Mouse (Mus musculus): ENCODE results near the gene Nlrc3. TPM values are rescaled to one million over a fixed set of nuclear protein-coding genes. Genes with fewer than 3 reads are reported as not detected.
"Not testable (repeated sequence)": the region's sequence is repeated elsewhere in the genome, so short reads cannot be mapped to it uniquely, and the experiment has no call there.

Nlrc3 gene
- polyA plus RNA-seq (2016; fragmentation: Nextera tagmentation; extraction: Ambion mirVana): 0.99 and 1.2 TPM in 2 replicates

- H3K27ac ChIP-seq (replicated peaks): no peak within 1 kb of the TSS
- ATAC-seq (ENCODE audit: low FRiP score, low read depth): 0 out of 2 replicates have a peak, but pooled peaks have one; percentile 30
- H3K4me3 ChIP-seq: no peak within 1 kb of the TSS
- H3K27me3 ChIP-seq: no peaks in the 10 kb centered on the region
- WGBS: 72% methylated on average over 4 of the region's 4 CpGs
- no peak within 1 kb of the TSS for H3K4me2 ChIP-seq (replicated peaks)
- H3K9ac ChIP-seq (replicated peaks): no peak within 1 kb of the TSS
- H3K4me1 ChIP-seq: no peaks in the 10 kb centered on the region
- peaks cover 35% of the 10 kb centered on the region for H3K36me3 ChIP-seq
- no peaks in the 10 kb centered on the region for H3K9me3 ChIP-seq
Observed at GRCm38 (mm10) chr16:3976251-3976671, at the start of gene Nlrc3. TSS of gene Nlrc3 (minus strand) at chr16:3976632.

GRCm38 (mm10) chr16:4022719-4023118 lies 46.3 kb upstream of the Nlrc3 start:
- Histone ChIP-seq H3K9ac (replicated peaks) (no peak overlapping the region), H3K4me3 (no peak overlapping the region), H3K27ac (replicated peaks) (no peak overlapping the region), H3K4me2 (replicated peaks) (no peak overlapping the region), H3K9me3 (no peaks in the 10 kb centered on the region), H3K36me3 (no peaks in the 10 kb centered on the region), H3K27me3 (no peaks in the 10 kb centered on the region), H3K4me1 (no peaks in the 10 kb centered on the region)
- WGBS: 78% methylated on average over 4 of the region's 4 CpGs
- no peak for ATAC-seq (ENCODE audit: low FRiP score, low read depth)

GRCm38 (mm10) chr16:4021241-4021640 lies 44.8 kb upstream of the Nlrc3 start:
- ATAC-seq (ENCODE audit: low FRiP score, low read depth): no peak

GRCm38 (mm10) chr16:4017466-4017865 lies 41.0 kb upstream of the Nlrc3 start:
- H3K9me3 ChIP-seq; ATAC-seq (ENCODE audit: low FRiP score, low read depth); H3K27ac ChIP-seq (replicated peaks); H3K27me3 ChIP-seq; H3K4me3 ChIP-seq; H3K36me3 ChIP-seq; H3K9ac ChIP-seq (replicated peaks); H3K4me1 ChIP-seq; H3K4me2 ChIP-seq (replicated peaks): not testable (repeated sequence)
- WGBS: 86% methylated on average over 6 of the region's 6 CpGs

More at GRCm38 (mm10) chr16:4021241-4021640, 44.8 kb upstream of the Nlrc3 start:
- Histone ChIP-seq H3K36me3 (no peaks in the 10 kb centered on the region), H3K27me3 (no peaks in the 10 kb centered on the region), H3K9ac (replicated peaks) (no peak overlapping the region), H3K4me3 (no peak overlapping the region), H3K4me2 (replicated peaks) (no peak overlapping the region), H3K4me1 (no peaks in the 10 kb centered on the region), H3K27ac (replicated peaks) (no peak overlapping the region), H3K9me3 (no peaks in the 10 kb centered on the region)
- WGBS: 81% methylated on average over 1 of the region's 1 CpGs

GRCm38 (mm10) chr16:4016786-4017185 lies 40.4 kb upstream of the Nlrc3 start:
- not testable (repeated sequence) for H3K27ac ChIP-seq (replicated peaks); H3K4me3 ChIP-seq; H3K9me3 ChIP-seq; ATAC-seq (ENCODE audit: low FRiP score, low read depth); H3K4me1 ChIP-seq; H3K27me3 ChIP-seq; H3K9ac ChIP-seq (replicated peaks); H3K36me3 ChIP-seq; H3K4me2 ChIP-seq (replicated peaks)
- WGBS: 83% methylated on average over 17 of the region's 17 CpGs

GRCm38 (mm10) chr16:4014040-4014668 lies 37.7 kb upstream of the Nlrc3 start:
- WGBS: 85% methylated on average over 5 of the region's 5 CpGs
- Histone ChIP-seq H3K4me2 (replicated peaks) (no peak overlapping the region), H3K4me1 (no peaks in the 10 kb centered on the region), H3K36me3 (no peaks in the 10 kb centered on the region), H3K9me3 (no peaks in the 10 kb centered on the region), H3K9ac (replicated peaks) (no peak overlapping the region), H3K4me3 (no peak overlapping the region), H3K27me3 (no peaks in the 10 kb centered on the region), H3K27ac (replicated peaks) (no peak overlapping the region)
- ATAC-seq (ENCODE audit: low FRiP score, low read depth): no peak

GRCm38 (mm10) chr16:4012882-4013570 lies 36.6 kb upstream of the Nlrc3 start:
- H3K27ac ChIP-seq (replicated peaks): no peak overlapping the region
- H3K27me3 ChIP-seq: no peaks in the 10 kb centered on the region
- ATAC-seq (ENCODE audit: low FRiP score, low read depth): no peak
- H3K9ac ChIP-seq (replicated peaks): no peak overlapping the region
- H3K9me3 ChIP-seq: no peaks in the 10 kb centered on the region
- H3K4me2 ChIP-seq (replicated peaks): no peak overlapping the region
- no peaks in the 10 kb centered on the region for H3K4me1 ChIP-seq
- 75% methylated on average over 4 of the region's 4 CpGs for WGBS
- H3K36me3 ChIP-seq: no peaks in the 10 kb centered on the region
- no peak overlapping the region for H3K4me3 ChIP-seq

GRCm38 (mm10) chr16:4003489-4004398 lies 27.3 kb upstream of the Nlrc3 start, which contains the start of gene Slx4:
TSS of gene Slx4 (minus strand) at chr16:4003770.
- no peaks in the 10 kb centered on the region; the same call in 1 of the 2 replicates for H3K27me3 ChIP-seq
- peaks cover 28% of the 10 kb centered on the region for H3K36me3 ChIP-seq
- peak within 1 kb of the TSS; percentile 73 for H3K4me2 ChIP-seq (replicated peaks)
- H3K9ac ChIP-seq (replicated peaks): peak within 1 kb of the TSS; percentile 76
- no peaks in the 10 kb centered on the region for H3K9me3 ChIP-seq
- peak; percentile 98 for ATAC-seq (ENCODE audit: low FRiP score, low read depth)
- peaks cover 14% of the 10 kb centered on the region for H3K4me1 ChIP-seq
- H3K4me3 ChIP-seq: peak within 1 kb of the TSS; percentile 63
- peak within 1 kb of the TSS; percentile 83 for H3K27ac ChIP-seq (replicated peaks)
- under 1% methylated on average over 58 of the region's 58 CpGs for WGBS

- H3K4me2 ChIP-seq (replicated peaks): no peak overlapping the region
- H3K9ac ChIP-seq (replicated peaks): no peak overlapping the region
- no peaks in the 10 kb centered on the region for H3K27me3 ChIP-seq
- no peaks in the 10 kb centered on the region for H3K4me1 ChIP-seq
- peaks cover 96% of the 10 kb centered on the region for H3K36me3 ChIP-seq
- over 99% methylated on average over 4 of the region's 4 CpGs for WGBS
- H3K4me3 ChIP-seq: no peak overlapping the region
- no peaks in the 10 kb centered on the region for H3K9me3 ChIP-seq
- H3K27ac ChIP-seq (replicated peaks): no peak overlapping the region
- ATAC-seq (ENCODE audit: low FRiP score, low read depth): no peak
Observed at GRCm38 (mm10) chr16:3988410-3988809, 12.0 kb upstream of the Nlrc3 start.

GRCm38 (mm10) chr16:3983146-3983700 lies 6.8 kb upstream of the Nlrc3 start:
- 52% methylated on average over 7 of the region's 7 CpGs for whole genome bisulfite sequencing
- no peaks in the 10 kb centered on the region for H3K4me1 ChIP-seq
- ATAC-seq (ENCODE audit: low FRiP score, low read depth): no peak

GRCm38 (mm10) chr16:3982173-3982572 lies 5.7 kb upstream of the Nlrc3 start:
- H3K9ac ChIP-seq (replicated peaks): no peak overlapping the region
- H3K27ac ChIP-seq (replicated peaks): no peak overlapping the region
- no peaks in the 10 kb centered on the region for H3K9me3 ChIP-seq
- H3K4me2 ChIP-seq (replicated peaks): no peak overlapping the region
- peaks cover 93% of the 10 kb centered on the region for H3K36me3 ChIP-seq
- no peak overlapping the region for H3K4me3 ChIP-seq
- WGBS: 93% methylated on average over 4 of the region's 4 CpGs
- ATAC-seq (ENCODE audit: low FRiP score, low read depth): no peak
- H3K4me1 ChIP-seq: no peaks in the 10 kb centered on the region
- no peaks in the 10 kb centered on the region for H3K27me3 ChIP-seq

More at GRCm38 (mm10) chr16:3983146-3983700, 6.8 kb upstream of the Nlrc3 start:
- Histone ChIP-seq H3K27ac (replicated peaks) (no peak overlapping the region), H3K27me3 (no peaks in the 10 kb centered on the region), H3K36me3 (peaks cover 98% of the 10 kb centered on the region), H3K9me3 (no peaks in the 10 kb centered on the region), H3K9ac (replicated peaks) (no peak overlapping the region), H3K4me2 (replicated peaks) (no peak overlapping the region), H3K4me3 (no peak overlapping the region)

Data from midbrain, embryonic 12.5 days (tissue).